Mouse (Mus musculus) kidney, adult 2 months (tissue): ENCODE results near the gene Gm47985.

Source experiments
- CTCF ChIP-seq: fragments of 200-500 bp; conservative IDR thresholded peaks from 2 replicates; pipeline ENCODE4 v1.5.1; 2011; ENCODE audit warnings: low read depth, mild to moderate bottlenecking, control low read depth, low read length, moderate library complexity, mixed read lengths; ENCODE audit not compliant: insufficient read depth, insufficient read length
- POLR2A ChIP-seq: fragments of 200-500 bp; IDR thresholded peaks from one replicate; pipeline ENCODE4 v1.6.1; 2011; ENCODE audit warnings: low read depth, low read length, control low read depth

- TF ChIP-seq CTCF (no peak), POLR2A (no peak)
Observed at GRCm38 (mm10) chr1:151158857-151159510, 23.4 kb upstream of the Gm47985 start.
